Mouse (Mus musculus) right cerebral cortex, adult 18-20 months (tissue): ENCODE data around the gene Fermt1.
A peak's percentile ranks its signal among the peaks of the same experiment; 100 is the strongest.

ENCODE experiments used
- DNase-seq: peaks from one replicate; pipeline ENCODE4 v3.0.0; 2022; ENCODE audit warnings: mixed read lengths

Gene Fermt1

GRCm38 (mm10) chr2:132914785-132915184 is 30.9 kb downstream of the Fermt1 start:
- DNase-seq: peak; percentile 5

DNA sequence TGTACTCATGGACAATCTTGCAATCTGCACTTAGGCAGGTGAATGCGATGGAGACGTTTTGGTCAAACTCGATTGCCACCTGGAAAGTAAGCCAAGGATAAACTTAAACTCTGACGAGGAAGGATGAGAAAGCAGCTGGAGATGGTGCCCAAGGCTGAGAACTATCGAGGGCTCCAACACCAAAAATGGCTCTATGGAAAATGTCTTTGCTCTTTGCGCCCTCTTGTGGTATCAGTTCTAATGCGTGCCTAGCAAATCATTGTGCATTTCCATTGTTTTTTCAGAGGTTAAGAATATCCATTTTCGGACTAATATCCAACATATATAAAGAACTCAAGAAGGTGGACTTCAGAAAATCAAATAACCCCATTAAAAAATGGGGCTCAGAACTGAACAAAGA is 38.9 kb downstream of the Fermt1 start:
- peak; percentile 39 for DNase-seq

DNA sequence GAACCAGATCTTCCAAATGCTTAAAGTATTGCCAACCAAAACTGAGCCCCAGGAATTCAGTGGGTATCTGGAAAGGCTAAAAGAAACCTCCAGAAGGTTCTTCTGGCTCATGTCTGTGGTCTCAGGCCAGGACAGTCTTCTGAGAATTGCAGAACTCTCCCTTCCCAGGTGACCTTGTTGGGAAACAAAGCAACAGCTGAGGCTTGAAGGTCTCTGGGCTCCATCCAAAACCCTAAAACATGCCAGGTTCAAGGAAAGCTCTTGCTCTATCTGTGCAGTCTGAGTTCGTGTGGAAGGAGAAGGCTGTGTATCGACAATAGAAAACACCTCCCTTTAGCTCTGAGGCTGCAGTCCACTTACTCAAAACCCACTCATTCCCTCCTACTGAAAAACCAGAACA is 40.7 kb downstream of the Fermt1 start:
- no peak for DNase-seq

DNA sequence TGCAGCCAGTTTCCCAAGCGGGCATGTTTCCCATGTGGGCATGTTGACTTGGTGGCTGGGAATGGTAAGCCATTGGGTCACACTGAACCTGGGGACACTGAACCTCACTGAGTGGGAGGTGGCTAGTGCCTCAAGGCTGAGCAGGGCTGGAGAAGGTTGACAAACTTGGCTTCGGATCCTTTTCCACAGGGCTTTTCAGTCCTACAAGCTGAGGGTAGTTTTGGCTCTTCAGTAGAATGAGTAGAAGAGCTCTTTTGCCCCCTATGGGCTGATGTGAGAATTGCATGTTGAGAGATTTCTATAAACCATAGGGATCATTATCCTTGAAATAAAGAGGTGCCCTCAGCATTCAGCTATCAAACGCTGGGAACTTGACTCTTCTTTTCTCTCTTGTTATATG is 42.2 kb downstream of the Fermt1 start:
- DNase-seq: peak; percentile 64

- no peak for DNase-seq
These were observed 43.6 kb downstream of the Fermt1 start for GRCm38 (mm10) chr2:132902056-132902455.

DNA sequence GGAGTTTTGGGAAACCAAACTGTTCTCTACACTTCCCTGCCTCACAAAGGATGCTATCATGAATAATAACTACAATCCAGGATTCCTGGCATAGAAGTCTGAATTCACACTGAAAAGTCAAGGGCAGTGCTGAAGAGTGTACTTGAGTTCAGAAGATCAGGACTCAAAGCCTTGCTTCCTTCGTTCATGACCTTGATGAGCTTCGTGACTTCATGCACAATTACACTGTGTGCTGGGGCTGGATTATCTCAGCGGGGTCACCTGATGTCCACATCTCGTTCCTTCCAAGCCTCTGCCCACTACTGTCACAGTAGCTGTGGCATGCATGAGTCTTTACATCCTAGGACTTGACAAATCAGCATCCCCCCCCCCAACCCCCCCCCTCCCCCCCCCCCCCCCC is 44.1 kb downstream of the Fermt1 start:
- DNase-seq: no peak

DNA sequence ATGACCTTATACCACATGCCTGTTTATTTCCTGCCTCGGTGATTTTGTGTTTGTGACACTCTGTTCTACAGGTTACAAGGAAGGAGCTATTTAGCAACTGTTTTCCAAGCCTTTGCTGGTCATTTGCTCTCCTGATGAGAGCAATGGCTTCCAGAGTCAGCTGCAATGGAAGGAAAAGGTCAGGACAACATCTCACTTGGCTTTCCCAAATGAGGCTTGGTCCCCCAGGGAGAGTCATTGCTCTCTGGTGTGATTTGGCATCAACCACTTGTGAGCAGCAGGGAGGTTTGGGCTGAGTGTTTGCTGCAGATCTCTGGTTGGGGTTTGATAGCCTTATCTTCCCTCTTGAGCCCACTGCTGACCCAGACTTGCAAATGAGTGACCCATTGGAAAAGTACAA is 45.1 kb downstream of the Fermt1 start:
- no peak for DNase-seq

GRCm38 (mm10) chr2:132898211-132898610 is 47.5 kb downstream of the Fermt1 start:
- DNase-seq: no peak

DNA sequence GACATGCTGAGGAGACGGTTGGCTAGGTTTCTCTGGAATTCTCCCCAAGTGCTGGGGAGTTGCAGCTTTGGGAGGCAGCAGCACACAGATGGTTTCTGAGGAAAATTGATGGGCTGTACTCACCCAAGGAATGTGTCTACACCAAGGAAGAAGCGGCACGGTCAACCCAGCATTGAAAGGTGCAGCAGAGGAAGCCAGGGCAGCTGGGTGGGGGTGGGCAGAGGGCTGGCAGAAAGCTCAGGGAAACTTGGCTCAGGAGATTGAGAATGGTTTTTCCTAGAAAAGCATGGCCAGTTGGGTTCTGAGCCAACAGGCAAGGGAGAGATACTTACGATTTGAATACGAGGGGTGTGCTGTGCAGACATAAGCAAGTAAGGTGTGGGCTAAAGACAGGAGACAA is 51.9 kb downstream of the Fermt1 start:
- no peak for DNase-seq

GRCm38 (mm10) chr2:132885312-132885711 is 60.4 kb downstream of the Fermt1 start:
- DNase-seq: peak; percentile 18

- no peak for DNase-seq
These were observed 61.3 kb downstream of the Fermt1 start for GRCm38 (mm10) chr2:132884303-132884967.

DNA sequence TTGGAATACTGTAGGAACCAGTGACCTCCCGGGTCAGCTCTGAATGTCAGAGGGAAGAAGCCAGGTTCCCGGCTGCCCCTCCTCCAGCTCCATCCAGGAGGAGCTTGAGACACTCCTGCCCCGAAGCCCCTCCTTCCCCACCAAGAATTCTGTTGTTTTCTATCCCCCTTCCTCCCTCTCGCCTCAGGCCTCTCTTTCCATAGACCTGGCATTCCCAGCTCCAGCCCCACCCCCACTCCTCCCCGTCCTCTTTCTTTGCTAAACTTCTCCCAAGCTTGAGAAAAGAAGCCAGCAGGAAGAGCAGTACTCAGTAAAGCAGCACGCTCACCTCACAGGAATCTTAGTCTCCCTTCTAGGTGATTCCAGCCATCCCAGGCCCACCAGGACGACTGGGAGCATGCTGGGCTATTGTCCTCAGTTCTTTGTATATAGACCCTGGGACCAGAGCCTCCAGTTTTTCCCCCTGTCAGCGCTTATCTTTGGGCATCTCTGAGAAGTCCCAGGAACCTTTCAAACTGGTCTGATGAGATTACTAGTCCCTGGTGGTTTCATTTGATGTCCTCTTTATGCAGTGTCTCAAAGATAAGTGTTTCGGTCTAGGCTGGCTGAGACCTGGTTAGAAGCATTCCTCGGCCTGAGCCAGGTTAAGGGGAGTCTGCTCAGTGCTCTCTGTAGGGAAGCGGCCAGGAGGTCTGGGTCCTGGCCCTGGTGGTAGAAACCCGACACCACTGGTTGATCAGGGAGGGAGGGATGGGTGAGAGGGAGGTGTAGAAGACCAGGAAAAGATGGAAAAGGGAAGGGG is 64.7 kb downstream of the Fermt1 start, which contains the start of gene Lrrn4:
Gene Lrrn4 (minus strand): TSS at position 48 of the 802 bp plus-strand sequence.
- DNase-seq: no peak

GRCm38 (mm10) chr2:132879261-132880044 is 66.3 kb downstream of the Fermt1 start:
- DNase-seq: no peak

- no peak for DNase-seq
These were observed 68.7 kb downstream of the Fermt1 start for GRCm38 (mm10) chr2:132876991-132877390.

DNA sequence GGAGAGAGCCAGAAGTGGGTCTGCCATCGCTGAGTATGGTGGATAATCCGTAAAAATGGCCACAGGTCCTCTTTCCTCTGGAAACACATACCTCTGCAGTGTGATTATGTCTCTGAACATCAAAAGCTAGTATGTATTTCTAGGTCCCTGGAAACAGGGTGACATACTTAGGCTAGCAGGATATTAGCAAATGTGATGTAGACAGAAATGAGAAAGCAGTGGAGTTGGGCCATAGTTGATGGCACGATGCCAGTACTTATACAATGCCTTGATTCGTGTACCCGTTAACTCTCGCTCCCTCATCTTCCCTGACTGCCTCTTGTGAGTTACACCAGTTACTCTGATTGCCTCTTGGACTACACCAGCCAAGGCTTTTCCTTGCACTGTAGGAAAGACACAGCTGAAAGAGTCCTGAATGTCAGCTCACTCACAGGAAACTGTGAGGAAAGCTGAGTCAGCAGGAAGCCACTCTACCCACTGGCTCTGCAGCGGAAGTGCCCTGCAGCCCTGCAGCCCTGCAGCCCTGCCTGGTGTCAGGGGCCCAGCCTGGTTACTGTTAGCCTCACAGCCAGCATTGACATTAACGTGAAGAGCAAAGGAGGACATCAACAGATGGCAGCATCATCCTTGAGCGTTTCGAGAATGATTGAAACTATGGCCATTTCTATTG is 71.9 kb downstream of the Fermt1 start:
- no peak for DNase-seq

GRCm38 (mm10) chr2:132871663-132872062 is 74.0 kb downstream of the Fermt1 start:
- no peak for DNase-seq

DNA sequence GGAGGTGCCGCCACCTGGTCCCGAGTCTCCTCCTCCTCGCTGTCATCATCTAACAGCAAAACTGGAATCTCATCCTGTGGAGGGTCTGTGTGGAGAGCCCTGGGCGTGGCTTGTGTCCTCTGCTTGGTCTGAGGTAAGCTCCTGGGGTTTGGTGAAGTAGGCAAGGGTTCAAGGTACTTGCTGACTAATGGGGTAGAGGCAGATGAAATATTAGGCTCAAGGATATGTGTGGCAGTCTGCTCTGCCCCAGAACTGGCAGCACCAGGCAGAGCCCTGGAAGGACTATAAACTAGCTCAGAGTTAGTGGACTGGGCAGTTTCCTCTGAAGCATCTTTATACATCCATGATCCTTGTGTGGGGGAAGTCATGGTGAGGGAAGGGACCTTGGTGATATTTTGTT is 75.4 kb downstream of the Fermt1 start:
- DNase-seq: no peak

DNA sequence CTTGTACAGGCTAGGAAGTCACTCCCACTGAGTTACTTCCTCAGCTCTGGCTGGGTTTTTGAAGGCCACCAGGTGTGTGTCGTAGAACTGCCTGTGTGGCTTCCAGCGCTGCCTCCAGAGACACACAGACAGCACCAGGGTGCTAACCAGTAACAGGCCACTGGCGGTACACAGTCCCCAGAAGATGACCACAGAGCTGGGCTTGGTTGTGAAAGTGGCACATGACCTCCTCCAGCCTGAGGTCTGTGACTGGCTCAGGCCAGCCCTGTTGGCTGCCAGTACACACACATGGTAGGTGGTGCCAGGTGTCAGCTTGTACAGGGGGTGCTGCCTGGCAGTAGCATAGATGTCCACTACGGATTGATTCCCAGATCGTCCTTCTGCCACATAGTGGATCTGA is 76.0 kb downstream of the Fermt1 start:
- DNase-seq: no peak

DNA sequence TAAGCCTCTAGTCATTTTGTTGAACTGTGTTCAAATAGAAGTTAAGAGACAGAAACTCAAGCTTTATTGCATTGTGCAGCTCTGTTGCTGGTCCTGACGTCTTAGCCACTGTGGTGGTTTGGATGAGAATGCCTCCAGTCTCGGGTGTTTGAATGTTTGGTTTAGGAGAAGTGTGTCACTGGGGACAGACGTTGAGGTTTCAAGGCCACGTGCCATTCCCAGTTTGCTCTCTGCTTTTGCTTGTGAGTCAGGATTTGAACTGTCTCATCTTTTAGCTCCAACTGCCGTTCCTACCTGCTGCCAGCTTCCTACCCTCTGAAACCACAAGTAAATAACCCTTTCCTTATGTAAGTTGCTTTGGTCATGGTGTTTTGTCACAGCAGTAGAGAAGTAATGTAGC is 78.2 kb downstream of the Fermt1 start:
- no peak for DNase-seq

DNA sequence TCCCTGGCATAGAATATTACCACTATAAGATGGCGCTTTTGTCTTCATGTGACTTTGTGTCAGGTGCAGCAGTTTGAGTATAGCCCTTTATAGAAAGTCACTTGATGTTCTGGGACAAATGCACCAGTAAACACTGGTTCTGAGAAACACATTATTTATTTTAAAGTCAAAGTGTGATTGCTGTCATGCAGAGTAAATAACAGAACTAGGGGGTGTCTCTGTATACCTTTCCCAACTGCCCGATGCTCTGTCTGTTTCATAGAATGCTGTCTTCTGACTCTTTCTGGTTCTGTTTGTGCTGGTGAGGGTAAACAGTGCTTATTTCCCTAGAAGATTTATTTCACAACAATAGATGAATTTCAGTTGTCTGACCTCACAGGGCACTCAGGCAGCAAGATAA is 82.4 kb downstream of the Fermt1 start:
- DNase-seq: no peak

- no peak for DNase-seq
These were observed 84.2 kb downstream of the Fermt1 start for GRCm38 (mm10) chr2:132861456-132861855.

DNA sequence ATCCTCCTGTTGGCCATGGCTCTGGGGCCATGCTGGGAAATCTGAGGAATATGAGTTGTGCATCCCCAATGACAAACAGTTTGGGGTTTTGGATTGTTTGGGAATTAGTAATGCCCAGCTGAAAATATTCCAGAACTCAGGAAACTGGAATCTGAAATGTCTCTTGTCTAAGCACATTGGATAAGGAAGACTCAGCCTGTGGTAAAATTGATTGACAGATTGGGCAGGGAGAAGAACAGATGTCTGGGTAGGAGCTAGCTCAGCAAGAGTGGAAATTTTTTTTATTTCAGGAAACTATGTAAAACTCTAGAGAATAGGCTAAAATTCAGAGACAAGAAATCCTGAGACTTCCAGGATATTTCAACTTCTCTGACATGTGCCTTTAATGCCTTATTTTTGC is 85.3 kb downstream of the Fermt1 start:
- no peak for DNase-seq

DNA sequence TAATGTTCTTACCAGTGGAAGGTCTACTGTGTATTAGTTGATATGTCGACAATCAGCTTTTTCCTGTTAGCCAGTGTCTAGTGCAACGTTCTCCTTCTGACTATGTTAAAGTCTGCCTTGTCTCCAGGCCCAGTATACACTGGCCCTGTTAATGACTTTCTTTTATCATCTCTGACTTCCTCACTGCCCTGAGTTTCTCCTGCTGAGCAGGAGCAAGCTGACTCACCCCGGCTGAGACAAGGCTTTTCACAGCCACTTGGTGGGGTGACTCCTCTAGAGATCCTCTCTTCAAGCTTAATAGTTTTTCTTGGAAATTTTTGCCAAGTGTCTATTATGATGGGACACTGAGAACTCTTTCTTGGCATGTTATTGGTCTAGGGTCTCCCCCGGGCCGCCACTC is 89.4 kb downstream of the Fermt1 start:
- DNase-seq: no peak
